Mouse (Mus musculus) megakaryocyte, embryonic 14.5 days (primary cell): ENCODE data around the gene Barhl1.

Source experiments
- FLI1 ChIP-seq: IDR thresholded peaks from 2 replicates; pipeline ENCODE4 v1.6.1; 2012; ENCODE audit warnings: low read length, inconsistent platforms, mixed read lengths
- GATA1 ChIP-seq: IDR thresholded peaks from 3 replicates; pipeline ENCODE4 v1.6.1; 2012; ENCODE audit warnings: mixed read lengths, low read length, inconsistent platforms, borderline replicate concordance

- no peak for TF ChIP-seq GATA1
- TF ChIP-seq FLI1: no peak
These were observed 47.1 kb upstream of the Barhl1 start for GRCm38 (mm10) chr2:28963565-28963964.
